Mouse (Mus musculus): ENCODE results near the gene Ptcd2. TPM values are rescaled to one million over a fixed set of nuclear protein-coding genes. Genes with fewer than 3 reads are reported as not detected.
"Not testable (repeated sequence)": the region's sequence is repeated elsewhere in the genome, so short reads cannot be mapped to it uniquely, and the experiment has no call there.

The Ptcd2 gene
- total RNA-seq, 2 experiments from 2014 or later, result 38.8 to 43.6 TPM

- DNase-seq, result no peak
- intact Hi-C loops (cut with DNase I), result loop anchor here (10.0 kb wide), 1 partner anchor 748 kb away; the partner anchor contains the start of genes Bdp1 and Serf1
Measured at GRCm38 (mm10) chr13:99356428-99357265, 12.1 kb upstream of the Ptcd2 start.

GRCm38 (mm10) chr13:99355861-99356260 is 11.4 kb upstream of the Ptcd2 start:
- intact Hi-C loops (cut with DNase I), result loop anchor here (10.0 kb wide), 1 partner anchor 749 kb away; the partner anchor contains the start of genes Bdp1 and Serf1
- DNase-seq, result no peak

- intact Hi-C loops (cut with DNase I), result loop anchor here (10.0 kb wide), 1 partner anchor 750 kb away; the partner anchor contains the start of genes Bdp1 and Serf1
- DNase-seq, result no peak
Measured at GRCm38 (mm10) chr13:99355072-99355471, 10.6 kb upstream of the Ptcd2 start.

GRCm38 (mm10) chr13:99353490-99353851 is 9.0 kb upstream of the Ptcd2 start:
- intact Hi-C loops (cut with DNase I), result loop anchor here (2.0 to 10.0 kb wide), 4 partner anchors 159 to 751 kb away; partner anchors contain the start of genes Bdp1, Mccc2 and Serf1
- DNase-seq, result no peak

- intact Hi-C loops (cut with DNase I), result loop anchor here (2.0 to 10.0 kb wide), 4 partner anchors 160 to 752 kb away; partner anchors contain the start of genes Bdp1, Mccc2 and Serf1
- peak; percentile 96 to 97 for DNase-seq
Measured at GRCm38 (mm10) chr13:99352758-99353489, 8.4 kb upstream of the Ptcd2 start.

GRCm38 (mm10) chr13:99351596-99351995 is 7.1 kb upstream of the Ptcd2 start:
- DNase-seq, result no peak
- intact Hi-C loops (cut with DNase I), result loop anchor here (5.0 to 10.0 kb wide), 2 partner anchors 666 to 753 kb away; partner anchors contain the start of genes Bdp1, Mccc2 and Serf1

- DNase-seq, result no peak
- intact Hi-C loops (cut with DNase I), result loop anchor here (5.0 to 10.0 kb wide), 2 partner anchors 666 to 754 kb away; partner anchors contain the start of genes Bdp1, Mccc2 and Serf1
Measured at GRCm38 (mm10) chr13:99351186-99351585, 6.7 kb upstream of the Ptcd2 start.

- intact Hi-C loops (cut with DNase I), result loop anchor here (5.0 to 10.0 kb wide), 2 partner anchors 667 to 755 kb away; partner anchors contain the start of genes Bdp1, Mccc2 and Serf1
- DNase-seq, result no peak
Measured at GRCm38 (mm10) chr13:99350009-99350408, 5.5 kb upstream of the Ptcd2 start.

GRCm38 (mm10) chr13:99343876-99344598 is 468 bp downstream of the Ptcd2 start:
- intact Hi-C loops (cut with DNase I), result loop anchor here (1.0 kb wide), 1 partner anchor 174 kb away; no protein-coding TSS in a partner anchor
- no peak for DNase-seq

- intact Hi-C loops (cut with DNase I), result no loop called here
- DNase-seq, result no peak
Measured at GRCm38 (mm10) chr13:99341504-99341903, 3.0 kb downstream of the Ptcd2 start.

GRCm38 (mm10) chr13:99337510-99337909 is 7.0 kb downstream of the Ptcd2 start:
- intact Hi-C loops (cut with DNase I), result no loop called here
- DNase-seq, result no peak

- DNase-seq, result no peak
- intact Hi-C loops (cut with DNase I), result no loop called here
Measured at GRCm38 (mm10) chr13:99331255-99331654, 13.2 kb downstream of the Ptcd2 start.

GRCm38 (mm10) chr13:99324337-99324685 is 20.2 kb downstream of the Ptcd2 start:
- intact Hi-C loops (cut with DNase I), result loop anchor here (10.0 kb wide), 1 partner anchor 600 kb away; no protein-coding TSS in a partner anchor

GRCm38 (mm10) chr13:99323632-99324336 is 20.7 kb downstream of the Ptcd2 start:
- peak; percentile 50 to 53 for DNase-seq
- intact Hi-C loops (cut with DNase I), result loop anchor here (10.0 kb wide), 1 partner anchor 599 kb away; no protein-coding TSS in a partner anchor

More at GRCm38 (mm10) chr13:99324337-99324685, 20.2 kb downstream of the Ptcd2 start:
- DNase-seq, result not testable (repeated sequence)

- DNase-seq, result not testable (repeated sequence)
- intact Hi-C loops (cut with DNase I), result loop anchor here (10.0 kb wide), 1 partner anchor 598 kb away; no protein-coding TSS in a partner anchor
Measured at GRCm38 (mm10) chr13:99322915-99323314, 21.6 kb downstream of the Ptcd2 start.

GRCm38 (mm10) chr13:99320453-99320852 is 24.1 kb downstream of the Ptcd2 start:
- no peak for DNase-seq
- intact Hi-C loops (cut with DNase I), result loop anchor here (10.0 kb wide), 1 partner anchor 596 kb away; no protein-coding TSS in a partner anchor

GRCm38 (mm10) chr13:99317058-99317457 is 27.4 kb downstream of the Ptcd2 start:
- peak; percentile 69 to 78 for DNase-seq
- intact Hi-C loops (cut with DNase I), result loop anchor here (2.0 to 5.0 kb wide), 4 partner anchors 75 to 450 kb away; no protein-coding TSS in a partner anchor

- no peak for DNase-seq
- intact Hi-C loops (cut with DNase I), result loop anchor here (2.0 to 5.0 kb wide), 4 partner anchors 74 to 449 kb away; no protein-coding TSS in a partner anchor
Measured at GRCm38 (mm10) chr13:99316366-99316765, 28.1 kb downstream of the Ptcd2 start.

- intact Hi-C loops (cut with DNase I), result loop anchor here (5.0 kb wide), 2 partner anchors 72 to 447 kb away; no protein-coding TSS in a partner anchor
Measured at GRCm38 (mm10) chr13:99314657-99315181, 29.8 kb downstream of the Ptcd2 start.

More at GRCm38 (mm10) chr13:99314657-99315181, 29.8 kb downstream of the Ptcd2 start:
- DNase-seq, result no peak
